Mouse (Mus musculus): ENCODE data around the gene Sostdc1. TPM values are rescaled to one million over a fixed set of nuclear protein-coding genes. Genes with fewer than 3 reads are reported as not detected.
A peak's percentile ranks its signal among the peaks of the same experiment; 100 is the strongest.

Sostdc1 gene
- 3.2 and 4.5 TPM in 2 replicates for polyA plus RNA-seq (2015; fragmentation: Nextera tagmentation; extraction: Ambion mirVana)

DNA sequence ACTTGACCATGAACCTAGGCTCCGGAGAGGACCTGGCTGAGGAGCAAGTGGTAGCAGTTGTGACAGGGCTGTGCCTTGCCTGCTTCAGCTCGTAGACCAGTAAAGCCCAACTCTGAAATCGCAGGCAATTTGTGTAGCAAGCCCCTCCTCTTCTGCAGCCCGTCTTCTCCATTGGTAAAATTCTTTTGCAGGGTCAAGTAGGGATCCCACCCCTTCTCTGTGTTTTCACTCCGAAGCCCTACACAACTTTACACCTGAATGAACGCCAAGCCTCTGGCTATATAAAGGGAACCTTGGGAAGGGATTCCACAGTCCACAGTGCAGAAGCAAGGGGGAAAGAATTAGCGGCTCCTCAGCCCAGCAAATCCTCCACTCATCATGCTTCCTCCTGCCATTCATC, at the start of gene Sostdc1:
TSS of gene Sostdc1 (plus strand) at position 224 of the 400 bp plus-strand sequence.
- Histone ChIP-seq H3K9me3 (ENCODE audit: control insufficient read depth, low read length) (no peaks in the 10 kb centered on the region), H3K27me3 (ENCODE audit: control insufficient read depth, insufficient read depth, low read length) (no peaks in the 10 kb centered on the region), H3K4me2 (replicated peaks; ENCODE audit: low read depth) (peak within 1 kb of the TSS; percentile 38), H3K9ac (ENCODE audit: low read length) (no peak within 1 kb of the TSS), H3K36me3 (ENCODE audit: control insufficient read depth, insufficient read depth, low read length) (no peaks in the 10 kb centered on the region), H3K27ac (replicated peaks) (0 out of 2 replicates have a peak within 1 kb of the TSS, but pooled peaks have one; percentile 8), H3K4me1 (replicated peaks; ENCODE audit: control insufficient read depth, insufficient read depth) (no peaks in the 10 kb centered on the region), H3K4me3 (ENCODE audit: low read depth, low read length) (peak within 1 kb of the TSS; percentile 10; the same call in 1 of the 2 replicates)
- no peak for DNase-seq (ENCODE audit: low spot score)
- no peak for TF ChIP-seq EP300 (optimal IDR thresholded peaks at IDR 0.05)
- TF ChIP-seq CTCF (IDR thresholded peaks at IDR 0.05; ENCODE audit: low read depth): no peak
- no peak for ATAC-seq (ENCODE audit: low FRiP score, low TSS enrichment)
- 9% methylated on average over 7 of the region's 7 CpGs for WGBS

DNA sequence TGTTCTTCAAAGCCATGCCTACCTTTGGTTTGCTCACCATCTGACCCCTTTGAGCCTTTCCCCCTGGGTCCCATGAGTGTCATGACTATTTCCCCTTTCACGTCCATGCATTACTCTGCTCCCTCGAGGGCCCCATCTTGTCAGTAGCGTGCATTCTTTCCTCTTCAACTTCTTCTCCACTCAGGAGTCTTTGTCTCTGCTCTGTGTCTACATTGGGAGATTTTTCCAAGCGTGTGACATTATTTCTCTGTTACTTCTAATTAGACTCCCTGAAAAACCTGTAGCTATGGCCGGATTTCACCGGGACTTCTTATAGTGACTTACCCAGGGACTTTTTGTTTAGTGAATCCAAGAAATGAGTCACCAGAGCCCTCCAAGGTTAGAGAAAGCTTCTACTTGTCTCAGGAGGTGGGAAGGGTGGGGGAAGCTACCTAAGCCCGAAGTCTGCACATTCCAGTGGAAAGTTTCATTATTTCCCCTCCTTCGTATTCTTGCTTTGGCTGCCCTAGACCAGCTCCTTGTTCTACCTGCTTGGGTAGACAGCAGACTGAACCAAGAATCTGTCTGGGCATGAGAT, 46.2 kb upstream of the Sostdc1 start:
- H3K9ac ChIP-seq (ENCODE audit: low read length): no peak overlapping the region
- H3K27me3 ChIP-seq (ENCODE audit: control insufficient read depth, insufficient read depth, low read length): no peaks in the 10 kb centered on the region
- whole genome bisulfite sequencing: 73% methylated on average over 8 of the region's 8 CpGs
- H3K4me1 ChIP-seq (replicated peaks; ENCODE audit: control insufficient read depth, insufficient read depth): no peaks in the 10 kb centered on the region
- DNase-seq (ENCODE audit: low spot score): no peak
- no peak overlapping the region for H3K4me2 ChIP-seq (replicated peaks; ENCODE audit: low read depth)
- no peak overlapping the region for H3K4me3 ChIP-seq (ENCODE audit: low read depth, low read length)
- no peaks in the 10 kb centered on the region for H3K9me3 ChIP-seq (ENCODE audit: control insufficient read depth, low read length)
- no peak for ATAC-seq (ENCODE audit: low FRiP score, low TSS enrichment)
- no peak overlapping the region for H3K27ac ChIP-seq (replicated peaks)
- no peaks in the 10 kb centered on the region for H3K36me3 ChIP-seq (ENCODE audit: control insufficient read depth, insufficient read depth, low read length)
- TF ChIP-seq CTCF (IDR thresholded peaks at IDR 0.05; ENCODE audit: low read depth) (no peak), EP300 (optimal IDR thresholded peaks at IDR 0.05) (no peak)

DNA sequence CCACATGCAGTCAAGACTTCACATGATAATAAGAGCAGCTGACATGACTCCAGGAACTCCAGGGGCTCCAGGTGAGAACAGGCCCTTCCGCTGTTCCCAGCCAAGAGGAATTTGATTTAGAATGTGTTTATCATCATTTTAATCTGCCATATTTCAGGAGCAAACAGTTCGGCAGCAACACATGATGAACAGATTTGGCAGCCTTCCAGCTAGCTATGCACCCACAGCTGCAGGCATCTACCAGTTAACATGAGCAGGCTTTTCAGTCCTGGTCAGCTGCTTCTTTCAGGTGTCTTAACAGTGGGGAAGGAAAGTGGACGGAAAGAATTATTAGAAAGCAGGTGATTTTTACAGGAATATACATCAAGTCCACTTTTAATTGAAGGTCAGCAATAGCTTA, 39.1 kb upstream of the Sostdc1 start:
- Histone ChIP-seq H3K9ac (ENCODE audit: low read length) (no peak overlapping the region), H3K9me3 (ENCODE audit: control insufficient read depth, low read length) (no peaks in the 10 kb centered on the region), H3K36me3 (ENCODE audit: control insufficient read depth, insufficient read depth, low read length) (no peaks in the 10 kb centered on the region), H3K4me2 (replicated peaks; ENCODE audit: low read depth) (no peak overlapping the region), H3K4me3 (ENCODE audit: low read depth, low read length) (no peak overlapping the region), H3K4me1 (replicated peaks; ENCODE audit: control insufficient read depth, insufficient read depth) (no peaks in the 10 kb centered on the region), H3K27ac (replicated peaks) (no peak overlapping the region), H3K27me3 (ENCODE audit: control insufficient read depth, insufficient read depth, low read length) (no peaks in the 10 kb centered on the region)
- 30% methylated on average over 3 of the region's 3 CpGs for WGBS
- DNase-seq (ENCODE audit: low spot score) (no peak), ATAC-seq (ENCODE audit: low FRiP score, low TSS enrichment) (no peak)
- TF ChIP-seq EP300 (optimal IDR thresholded peaks at IDR 0.05) (no peak), CTCF (IDR thresholded peaks at IDR 0.05; ENCODE audit: low read depth) (no peak)

DNA sequence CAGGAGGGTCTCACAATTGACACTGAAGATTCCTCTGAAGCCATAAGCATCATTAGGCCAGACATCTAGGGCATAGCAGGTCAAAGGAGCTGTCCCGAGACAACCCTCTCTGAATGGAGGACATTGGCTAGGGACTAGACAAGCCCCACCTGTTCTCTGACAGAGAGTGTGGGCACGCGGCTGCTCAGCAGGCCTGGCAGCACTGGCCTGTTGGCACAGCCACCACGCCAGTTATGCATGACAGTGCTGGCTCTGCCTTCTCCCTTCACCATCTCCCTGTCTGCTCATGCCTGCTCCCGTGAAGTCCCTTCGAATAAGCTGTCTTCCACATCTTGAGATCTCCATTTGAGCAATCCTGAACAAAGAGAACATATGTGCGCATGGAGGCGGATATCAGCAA, 24.3 kb upstream of the Sostdc1 start:
- Histone ChIP-seq H3K27me3 (ENCODE audit: control insufficient read depth, insufficient read depth, low read length) (no peaks in the 10 kb centered on the region), H3K27ac (replicated peaks) (no peak overlapping the region), H3K36me3 (ENCODE audit: control insufficient read depth, insufficient read depth, low read length) (no peaks in the 10 kb centered on the region), H3K9me3 (ENCODE audit: control insufficient read depth, low read length) (no peaks in the 10 kb centered on the region), H3K4me1 (replicated peaks; ENCODE audit: control insufficient read depth, insufficient read depth) (no peaks in the 10 kb centered on the region), H3K4me3 (ENCODE audit: low read depth, low read length) (no peak overlapping the region), H3K9ac (ENCODE audit: low read length) (no peak overlapping the region), H3K4me2 (replicated peaks; ENCODE audit: low read depth) (no peak overlapping the region)
- no peak for DNase-seq (ENCODE audit: low spot score)
- no peak for ATAC-seq (ENCODE audit: low FRiP score, low TSS enrichment)
- no peak for TF ChIP-seq EP300 (optimal IDR thresholded peaks at IDR 0.05)
- no peak for TF ChIP-seq CTCF (IDR thresholded peaks at IDR 0.05; ENCODE audit: low read depth)
- 79% methylated on average over 8 of the region's 8 CpGs for WGBS

DNA sequence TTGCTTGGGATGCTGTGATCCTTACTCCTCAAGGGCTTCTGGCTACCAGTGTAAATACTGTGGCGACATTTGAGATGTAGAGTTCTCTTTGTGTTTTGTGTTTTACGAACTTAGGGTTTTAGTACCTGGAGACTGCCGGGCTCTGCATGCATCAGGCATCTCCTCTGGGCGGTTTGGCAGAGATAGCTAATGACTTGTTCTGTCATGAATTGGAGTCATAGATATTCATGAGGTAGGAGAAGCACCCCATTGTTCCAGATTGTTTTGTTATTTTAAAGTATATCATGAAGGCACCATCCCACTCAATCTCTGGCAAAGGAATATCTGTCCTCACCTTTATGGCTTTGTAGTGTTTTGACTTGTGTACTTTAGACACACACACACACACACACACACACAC, 23.5 kb upstream of the Sostdc1 start:
- H3K27me3 ChIP-seq (ENCODE audit: control insufficient read depth, insufficient read depth, low read length): no peaks in the 10 kb centered on the region
- TF ChIP-seq EP300 (optimal IDR thresholded peaks at IDR 0.05) (no peak), CTCF (IDR thresholded peaks at IDR 0.05; ENCODE audit: low read depth) (no peak)
- H3K4me3 ChIP-seq (ENCODE audit: low read depth, low read length): no peak overlapping the region
- H3K4me2 ChIP-seq (replicated peaks; ENCODE audit: low read depth): no peak overlapping the region
- ATAC-seq (ENCODE audit: low FRiP score, low TSS enrichment) (no peak), DNase-seq (ENCODE audit: low spot score) (no peak)
- no peaks in the 10 kb centered on the region for H3K9me3 ChIP-seq (ENCODE audit: control insufficient read depth, low read length)
- no peak overlapping the region for H3K9ac ChIP-seq (ENCODE audit: low read length)
- no peaks in the 10 kb centered on the region for H3K36me3 ChIP-seq (ENCODE audit: control insufficient read depth, insufficient read depth, low read length)
- H3K27ac ChIP-seq (replicated peaks): no peak overlapping the region
- no peaks in the 10 kb centered on the region for H3K4me1 ChIP-seq (replicated peaks; ENCODE audit: control insufficient read depth, insufficient read depth)
- WGBS: 75% methylated on average over 4 of the region's 4 CpGs

DNA sequence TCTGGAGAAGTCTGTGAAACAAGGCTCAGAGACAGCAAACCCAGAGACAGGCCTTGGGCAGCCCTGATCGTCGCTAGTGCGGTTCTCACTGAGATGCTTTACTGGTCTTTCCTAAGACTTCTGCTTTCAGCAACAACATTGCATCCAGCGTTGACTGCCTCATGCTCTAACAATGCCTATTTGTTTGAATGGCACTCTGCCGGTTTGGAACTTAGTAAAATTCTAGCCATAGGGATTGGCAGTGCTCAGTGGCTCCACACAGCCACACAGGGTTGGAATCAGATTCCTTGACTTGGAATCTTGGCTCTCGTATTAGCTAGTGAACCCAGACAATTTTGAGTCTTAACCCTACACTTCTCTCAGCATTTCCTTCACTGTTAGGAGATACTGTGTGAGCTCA, 22.6 kb upstream of the Sostdc1 start:
- no peaks in the 10 kb centered on the region for H3K9me3 ChIP-seq (ENCODE audit: control insufficient read depth, low read length)
- H3K9ac ChIP-seq (ENCODE audit: low read length): no peak overlapping the region
- WGBS: 80% methylated on average over 6 of the region's 6 CpGs
- TF ChIP-seq EP300 (optimal IDR thresholded peaks at IDR 0.05): no peak
- TF ChIP-seq CTCF (IDR thresholded peaks at IDR 0.05; ENCODE audit: low read depth): no peak
- H3K4me1 ChIP-seq (replicated peaks; ENCODE audit: control insufficient read depth, insufficient read depth): no peaks in the 10 kb centered on the region
- H3K4me2 ChIP-seq (replicated peaks; ENCODE audit: low read depth): no peak overlapping the region
- no peaks in the 10 kb centered on the region for H3K27me3 ChIP-seq (ENCODE audit: control insufficient read depth, insufficient read depth, low read length)
- H3K36me3 ChIP-seq (ENCODE audit: control insufficient read depth, insufficient read depth, low read length): no peaks in the 10 kb centered on the region
- H3K27ac ChIP-seq (replicated peaks): no peak overlapping the region
- no peak for ATAC-seq (ENCODE audit: low FRiP score, low TSS enrichment)
- no peak for DNase-seq (ENCODE audit: low spot score)
- no peak overlapping the region for H3K4me3 ChIP-seq (ENCODE audit: low read depth, low read length)
